Mouse (Mus musculus) E14TG2a.4 (cell line): ENCODE results near the gene Ccdc40.

Experiments used
- H3K27me3 ChIP-seq: 2 replicates; pipeline ENCODE4 v1.6.1; 2014; ENCODE audit warnings: low read length, control low read depth; ENCODE audit not compliant: insufficient read depth
- H3K36me3 ChIP-seq: 2 replicates; pipeline ENCODE4 v1.6.1; 2014; ENCODE audit warnings: low read length, control low read depth; ENCODE audit not compliant: insufficient read depth
- H3K4me1 ChIP-seq: replicated peaks from 2 replicates; pipeline ENCODE4 v1.6.1; 2014; ENCODE audit warnings: low read depth, low read length, control low read depth
- H3K4me3 ChIP-seq: replicated peaks from 2 replicates; pipeline ENCODE4 v1.5.1; 2014; ENCODE audit warnings: mild to moderate bottlenecking, low read length
- H3K9me3 ChIP-seq: 2 replicates; pipeline ENCODE4 v1.6.1; 2014; ENCODE audit warnings: low read length, control low read depth
- CTCF ChIP-seq: conservative IDR thresholded peaks from 2 replicates; pipeline ENCODE4 v1.5.1; 2014; ENCODE audit warnings: low read length
- NANOG ChIP-seq: IDR thresholded peaks from 2 replicates; pipeline ENCODE4 v1.6.1; 2014; ENCODE audit warnings: borderline replicate concordance, low read length, mixed read lengths
- POU5F1 ChIP-seq: IDR thresholded peaks from 2 replicates; pipeline ENCODE4 v1.6.1; 2014; ENCODE audit warnings: low read length, borderline replicate concordance

Ccdc40 gene

GRCm38 (mm10) chr11:119189319-119189718 is 39.1 kb upstream of the Ccdc40 start:
- H3K9me3 ChIP-seq, result no peaks in the 10 kb centered on the region
- TF ChIP-seq CTCF (no peak), POU5F1 (no peak), NANOG (no peak)
- peaks cover 62% of the 10 kb centered on the region for H3K4me1 ChIP-seq
- H3K36me3 ChIP-seq, result no peaks in the 10 kb centered on the region
- no peak overlapping the region for H3K4me3 ChIP-seq
- peaks cover 13% of the 10 kb centered on the region for H3K27me3 ChIP-seq

- H3K27me3 ChIP-seq, result peaks cover 13% of the 10 kb centered on the region
- H3K9me3 ChIP-seq, result no peaks in the 10 kb centered on the region
- H3K4me1 ChIP-seq, result peaks cover 50% of the 10 kb centered on the region
- H3K4me3 ChIP-seq, result no peak overlapping the region
- no peaks in the 10 kb centered on the region for H3K36me3 ChIP-seq
- peak; percentile 24 for TF ChIP-seq CTCF
- TF ChIP-seq NANOG, result no peak
- TF ChIP-seq POU5F1, result no peak
Measured at GRCm38 (mm10) chr11:119190498-119190897, 37.9 kb upstream of the Ccdc40 start.

GRCm38 (mm10) chr11:119191606-119192081 is 36.7 kb upstream of the Ccdc40 start:
- no peaks in the 10 kb centered on the region for H3K36me3 ChIP-seq
- peaks cover 13% of the 10 kb centered on the region for H3K27me3 ChIP-seq
- TF ChIP-seq CTCF (no peak), POU5F1 (no peak), NANOG (no peak)
- H3K4me3 ChIP-seq, result no peak overlapping the region
- no peaks in the 10 kb centered on the region for H3K9me3 ChIP-seq
- peaks cover 45% of the 10 kb centered on the region for H3K4me1 ChIP-seq

- H3K4me3 ChIP-seq, result no peak overlapping the region
- H3K27me3 ChIP-seq, result peaks cover 13% of the 10 kb centered on the region
- no peak for TF ChIP-seq POU5F1
- TF ChIP-seq CTCF, result no peak
- no peak for TF ChIP-seq NANOG
- H3K4me1 ChIP-seq, result peaks cover 40% of the 10 kb centered on the region
- H3K9me3 ChIP-seq, result no peaks in the 10 kb centered on the region
- no peaks in the 10 kb centered on the region for H3K36me3 ChIP-seq
Measured at GRCm38 (mm10) chr11:119192176-119192575, 36.2 kb upstream of the Ccdc40 start.

GRCm38 (mm10) chr11:119192605-119193004 is 35.8 kb upstream of the Ccdc40 start:
- Histone ChIP-seq H3K4me3 (no peak overlapping the region), H3K36me3 (no peaks in the 10 kb centered on the region), H3K9me3 (no peaks in the 10 kb centered on the region), H3K27me3 (peaks cover 13% of the 10 kb centered on the region), H3K4me1 (peaks cover 36% of the 10 kb centered on the region)
- TF ChIP-seq CTCF (no peak), POU5F1 (no peak), NANOG (no peak)

- no peaks in the 10 kb centered on the region; the same call in 1 of the 2 replicates for H3K36me3 ChIP-seq
- H3K9me3 ChIP-seq, result no peaks in the 10 kb centered on the region
- H3K4me3 ChIP-seq, result peak overlapping the region; percentile 26; the same call in 1 of the 2 replicates
- peaks cover 22% of the 10 kb centered on the region for H3K4me1 ChIP-seq
- H3K27me3 ChIP-seq, result peaks cover 10% of the 10 kb centered on the region; the same call in 1 of the 2 replicates
- TF ChIP-seq CTCF (no peak), POU5F1 (no peak), NANOG (no peak)
Measured at GRCm38 (mm10) chr11:119197618-119198563, 30.5 kb upstream of the Ccdc40 start.

- Histone ChIP-seq H3K4me3 (peak overlapping the region; percentile 26; the same call in 1 of the 2 replicates), H3K9me3 (no peaks in the 10 kb centered on the region), H3K36me3 (no peaks in the 10 kb centered on the region; the same call in 1 of the 2 replicates), H3K27me3 (peaks cover 7% of the 10 kb centered on the region; the same call in 1 of the 2 replicates), H3K4me1 (peaks cover 23% of the 10 kb centered on the region)
- TF ChIP-seq POU5F1 (no peak), CTCF (peak; percentile 44; the same call in 1 of the 2 replicates), NANOG (no peak)
Measured at GRCm38 (mm10) chr11:119198564-119199232, 29.7 kb upstream of the Ccdc40 start.

GRCm38 (mm10) chr11:119199233-119199601 is 29.2 kb upstream of the Ccdc40 start:
- H3K36me3 ChIP-seq, result no peaks in the 10 kb centered on the region; the same call in 1 of the 2 replicates
- no peak overlapping the region for H3K4me3 ChIP-seq
- peaks cover 5% of the 10 kb centered on the region; the same call in 1 of the 2 replicates for H3K27me3 ChIP-seq
- no peaks in the 10 kb centered on the region for H3K9me3 ChIP-seq
- TF ChIP-seq CTCF (no peak), POU5F1 (no peak), NANOG (no peak)
- peaks cover 24% of the 10 kb centered on the region for H3K4me1 ChIP-seq
